ENCODE assay signal across 10 mouse cellular contexts in the genomic region with DNA sequence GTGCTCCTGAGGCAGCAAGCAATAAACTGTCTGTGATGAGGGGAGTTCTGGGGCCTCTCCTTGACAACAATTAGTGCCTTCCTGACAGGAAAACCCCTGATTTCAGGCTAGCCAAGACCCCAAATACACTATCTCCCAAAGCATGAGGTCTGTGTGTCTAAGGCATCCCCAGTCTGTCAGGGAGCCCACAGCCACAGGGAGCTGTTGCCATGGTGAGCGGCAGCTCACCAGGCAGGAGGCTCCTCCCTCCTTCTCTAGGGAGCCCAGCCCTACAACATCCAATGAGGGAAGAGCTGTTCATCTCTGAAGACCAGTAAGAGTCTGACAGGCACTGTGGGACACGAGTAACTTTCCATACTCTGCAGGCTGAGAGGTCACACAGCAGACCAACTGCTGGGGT. TPM values are rescaled to one million over a fixed set of nuclear protein-coding genes. Genes with fewer than 3 reads are reported as not detected.
A peak's percentile ranks its signal among the peaks of the same experiment; 100 is the strongest.
DNase-seq lines count a peak whose midpoint lies in the region; ATAC-seq and TF ChIP-seq lines count a peak whose summit lies in the region.
"Had no signal": no experiment of that assay in that cellular context is flagged by ENCODE, and none has a peak within 500 bp of the region (broad histone marks: within the 10 kb centered on the region; RNA-seq: fewer than 3 reads in every experiment).

No protein-coding gene starts in this region.

- peaks cover 37 to 41% of the 10 kb centered on the region in 2 experiments for H3K4me1 ChIP-seq in heart, embryonic 14.5 days (ENCODE audit: control insufficient read depth in 2 of 2, insufficient read depth in 2 of 2, low read length in 2 of 2)
- peaks cover 36% of the 10 kb centered on the region for H3K4me1 ChIP-seq in midbrain, embryonic 14.5 days (ENCODE audit: control insufficient read depth, insufficient read depth, low read length)

- ATAC-seq in heart, embryonic 14.5 days (ENCODE audit: insufficient number of reproducible peaks, insufficient read depth, low FRiP score, low read depth) = peak; percentile 54
- peak; percentile 77 for ATAC-seq in midbrain, embryonic 14.5 days (ENCODE audit: low FRiP score, low TSS enrichment)
- ATAC-seq in granulocyte monocyte progenitor cell, adult 5-6 weeks (replicated peaks; ENCODE audit: poor library complexity, severe bottlenecking) = no peak

- H3K4me3 ChIP-seq in gastrocnemius, adult 2 months = peak overlapping the region; percentile 35
- peak overlapping the region in 1 of 2 experiments; percentile 11; a peak in 1 of 4 replicates for H3K4me3 ChIP-seq in heart, embryonic 14.5 days (ENCODE audit: control insufficient read depth in 1 of 2, insufficient read depth in 1 of 2, low read depth in 1 of 2, low read length in 2 of 2)
- no peak overlapping the region for H3K4me3 ChIP-seq in midbrain, embryonic 14.5 days (replicated peaks; ENCODE audit: low read depth, low read length)

- no peak for TF ChIP-seq CTCF in gastrocnemius, adult 2 months (IDR thresholded peaks at IDR 0.05)

- 0% methylated on average over 2 of the region's 2 CpGs for WGBS in heart, embryonic 14.5 days
- 0% methylated on average over 2 of the region's 2 CpGs for WGBS in midbrain, embryonic 14.5 days

- peak overlapping the region; percentile 99 for H3K27ac ChIP-seq in gastrocnemius, adult 2 months
- H3K27ac ChIP-seq in heart, embryonic 14.5 days (replicated peaks in 1 of 2; ENCODE audit: control insufficient read depth in 1 of 2, insufficient read depth in 1 of 2, low read depth in 2 of 2, low read length in 2 of 2) = peak overlapping the region; percentile 86 to 96
- peak overlapping the region; percentile 77 for H3K27ac ChIP-seq in midbrain, embryonic 14.5 days (replicated peaks; ENCODE audit: low read depth, low read length)
- H3K27ac ChIP-seq: macrophage had no signal

- peak; percentile 52 for DNase-seq in gastrocnemius, adult 2 months
- no peak for DNase-seq in gastrocnemius, postnatal 14 days
- peak; percentile 21 to 55 for DNase-seq in cerebellum, postnatal 14 days
- peak; percentile 84 for DNase-seq in midbrain, embryonic 14.5 days
- DNase-seq in adrenal gland, postnatal 10 days = no peak
- DNase-seq in kidney, postnatal 10 days = no peak

- intact Hi-C loops in gastrocnemius, adult 2 months (cut with DNase I) = no loop called here
- intact Hi-C loops in gastrocnemius, postnatal 14 days (cut with DNase I; ENCODE audit: low total_unique reads) = no loop called here

- H3K4me2 ChIP-seq in heart, embryonic 14.5 days (ENCODE audit: low read length) = peak overlapping the region; percentile 61
- peak overlapping the region; percentile 20 for H3K4me2 ChIP-seq in midbrain, embryonic 14.5 days (ENCODE audit: low read length)

- peaks cover 13% of the 10 kb centered on the region for H3K27me3 ChIP-seq in heart, embryonic 14.5 days (ENCODE audit: control insufficient read depth, insufficient read depth, low read length)
- no peaks in the 10 kb centered on the region for H3K27me3 ChIP-seq in midbrain, embryonic 14.5 days (ENCODE audit: control insufficient read depth, insufficient read depth, low read length)

- no peaks in the 10 kb centered on the region for H3K36me3 ChIP-seq in heart, embryonic 14.5 days (ENCODE audit: control insufficient read depth, insufficient read depth, low read length)
- H3K36me3 ChIP-seq in midbrain, embryonic 14.5 days (ENCODE audit: control insufficient read depth, insufficient read depth, low read length) = no peaks in the 10 kb centered on the region

- no peaks in the 10 kb centered on the region for H3K9me3 ChIP-seq in heart, embryonic 14.5 days (ENCODE audit: control insufficient read depth, low read length)
- H3K9me3 ChIP-seq in midbrain, embryonic 14.5 days (ENCODE audit: control insufficient read depth, low read length) = no peaks in the 10 kb centered on the region

- peak overlapping the region; percentile 64 for H3K9ac ChIP-seq in heart, embryonic 14.5 days (ENCODE audit: low read length)
- H3K9ac ChIP-seq in midbrain, embryonic 14.5 days (replicated peaks; ENCODE audit: low read length) = no peak overlapping the region; the same call in 1 of the 2 replicates

RNA-seq across cellular contexts. Expression of gene Eef1a2, which starts 3.0 kb away (rescaled TPM):
- 1,000 to 10,000 TPM; 2,005 to 2,177 TPM for total RNA-seq in gastrocnemius, adult 2 months (2021)
- total RNA-seq in gastrocnemius, postnatal 14 days (2021) = 1,000 to 10,000 TPM; 2,249 to 2,405 TPM
- polyA plus RNA-seq in heart, embryonic 14.5 days (2014; fragmentation: Nextera tagmentation; extraction: Ambion mirVana) = 22.6 and 24.7 TPM in 2 replicates
- 12.7 and 14.1 TPM in 2 replicates for polyA plus RNA-seq in midbrain, embryonic 14.5 days (2014; fragmentation: Nextera tagmentation; extraction: Ambion mirVana)
- total RNA-seq in adrenal gland, postnatal 10 days (2021) = 100 to 1,000 TPM in 1 of 2 experiments, 10 to 100 TPM in 1; 69.0 to 168 TPM
- not detected in 2 replicates for total RNA-seq in granulocyte monocyte progenitor cell, adult 5-6 weeks (2014; fragmentation: Nextera tagmentation)
- not detected in 2 replicates for total RNA-seq in granulocyte monocyte progenitor cell, adult 5-6 weeks (2017)

RNA-seq across cellular contexts. Expression of gene Kcnq2, which starts 24.7 kb away (rescaled TPM):
- total RNA-seq in gastrocnemius, adult 2 months (2021) = not detected
- total RNA-seq in gastrocnemius, postnatal 14 days (2021) = under 1 TPM; 0.07 to 0.16 TPM
- 0.11 TPM in 1 of 2 replicates, not detected in the other for polyA plus RNA-seq in heart, embryonic 14.5 days (2014; fragmentation: Nextera tagmentation; extraction: Ambion mirVana)
- 52.0 and 52.4 TPM in 2 replicates for polyA plus RNA-seq in midbrain, embryonic 14.5 days (2014; fragmentation: Nextera tagmentation; extraction: Ambion mirVana)
- 1 to 10 TPM; 4.2 to 8.1 TPM for total RNA-seq in adrenal gland, postnatal 10 days (2021)
- total RNA-seq in granulocyte monocyte progenitor cell, adult 5-6 weeks (2014; fragmentation: Nextera tagmentation) = not detected in 2 replicates
- total RNA-seq in granulocyte monocyte progenitor cell, adult 5-6 weeks (2017) = not detected in 2 replicates
- polyA plus RNA-seq: C2C12, macrophage had no signal

RNA-seq across cellular contexts. Expression of gene Ppdpf, which starts 27.3 kb away (rescaled TPM):
- 10 to 100 TPM; 39.1 to 46.2 TPM for total RNA-seq in gastrocnemius, adult 2 months (2021)
- 10 to 100 TPM; 52.9 to 58.5 TPM for total RNA-seq in gastrocnemius, postnatal 14 days (2021)
- 181 and 193 TPM in 2 replicates for polyA plus RNA-seq in heart, embryonic 14.5 days (2014; fragmentation: Nextera tagmentation; extraction: Ambion mirVana)
- polyA plus RNA-seq in midbrain, embryonic 14.5 days (2014; fragmentation: Nextera tagmentation; extraction: Ambion mirVana) = 442 and 539 TPM in 2 replicates
- total RNA-seq in adrenal gland, postnatal 10 days (2021) = 10 to 100 TPM; 88.6 to 92.3 TPM
- total RNA-seq in granulocyte monocyte progenitor cell, adult 5-6 weeks (2014; fragmentation: Nextera tagmentation) = 82.3 and 90.4 TPM in 2 replicates
- total RNA-seq in granulocyte monocyte progenitor cell, adult 5-6 weeks (2017) = 70.3 and 77.7 TPM in 2 replicates

RNA-seq across cellular contexts. Expression of gene Ptk6, which starts 42.8 kb away (rescaled TPM):
- not detected for total RNA-seq in gastrocnemius, adult 2 months (2021)
- not detected for total RNA-seq in gastrocnemius, postnatal 14 days (2021)
- polyA plus RNA-seq in heart, embryonic 14.5 days (2014; fragmentation: Nextera tagmentation; extraction: Ambion mirVana) = not detected in 2 replicates
- not detected in 2 replicates for polyA plus RNA-seq in midbrain, embryonic 14.5 days (2014; fragmentation: Nextera tagmentation; extraction: Ambion mirVana)
- under 1 TPM; 0.06 to 0.12 TPM for total RNA-seq in adrenal gland, postnatal 10 days (2021)
- not detected in 2 replicates for total RNA-seq in granulocyte monocyte progenitor cell, adult 5-6 weeks (2014; fragmentation: Nextera tagmentation)
- not detected in 2 replicates for total RNA-seq in granulocyte monocyte progenitor cell, adult 5-6 weeks (2017)
- polyA plus RNA-seq: C2C12, macrophage had no signal

RNA-seq across cellular contexts. Expression of gene Srms, which starts 53.2 kb away (rescaled TPM):
- under 1 TPM; 0.17 to 0.28 TPM for total RNA-seq in gastrocnemius, adult 2 months (2021)
- under 1 TPM; 0.10 to 0.18 TPM for total RNA-seq in gastrocnemius, postnatal 14 days (2021)
- polyA plus RNA-seq in heart, embryonic 14.5 days (2014; fragmentation: Nextera tagmentation; extraction: Ambion mirVana) = 0.08 and 0.09 TPM in 2 replicates
- 0.11 and 0.16 TPM in 2 replicates for polyA plus RNA-seq in midbrain, embryonic 14.5 days (2014; fragmentation: Nextera tagmentation; extraction: Ambion mirVana)
- total RNA-seq in adrenal gland, postnatal 10 days (2021) = under 1 TPM; 0.30 to 0.36 TPM
- not detected in 2 replicates for total RNA-seq in granulocyte monocyte progenitor cell, adult 5-6 weeks (2014; fragmentation: Nextera tagmentation)
- total RNA-seq in granulocyte monocyte progenitor cell, adult 5-6 weeks (2017) = not detected in 2 replicates
- polyA plus RNA-seq: C2C12, macrophage had no signal

Comparison
In these comparisons a context has a peak if more than half of its experiments do, and no peak if none do; other contexts are left out.
1. DNase-seq: peak in gastrocnemius, adult 2 months (single experiment), cerebellum, postnatal 14 days (2 of 2) and midbrain, embryonic 14.5 days (single experiment); none in gastrocnemius, postnatal 14 days (single experiment), adrenal gland, postnatal 10 days (single experiment) and kidney, postnatal 10 days (single experiment).
2. RNA of gene Eef1a2, which starts 3.0 kb away (total RNA-seq): 2,249 to 2,405 TPM in gastrocnemius, postnatal 14 days, 2,005 to 2,177 TPM in gastrocnemius, adult 2 months and 69.0 to 168 TPM in adrenal gland, postnatal 10 days; not detected in granulocyte monocyte progenitor cell, adult 5-6 weeks; every median in the first group is over 10 times any median in the second.
3. RNA of gene Kcnq2, which starts 24.7 kb away (total RNA-seq): 4.2 to 8.1 TPM in adrenal gland, postnatal 10 days; 0.07 to 0.16 TPM in gastrocnemius, postnatal 14 days, not detected in gastrocnemius, adult 2 months and not detected in granulocyte monocyte progenitor cell, adult 5-6 weeks; every median in the first group is over 4 times any median in the second.
4. Peak in every context shown above with its lines, with median percentiles within 50 percentile points of each other: H3K27ac ChIP-seq.